Mouse (Mus musculus) thymus, adult 2 months (tissue): ENCODE measurements around the gene Psd4.

Experiments
- CTCF ChIP-seq: fragments of 200-500 bp; IDR thresholded peaks from 2 replicates; pipeline ENCODE4 v1.5.1; 2012; ENCODE audit warnings: mild to moderate bottlenecking, control low read depth, low read length, moderate library complexity, borderline replicate concordance; ENCODE audit not compliant: control insufficient read depth, poor library complexity, insufficient read depth; ENCODE audit errors: extremely low read depth
- POLR2A ChIP-seq: fragments of 200-500 bp; IDR thresholded peaks from 2 replicates; pipeline ENCODE4 v1.6.1; 2012; ENCODE audit warnings: mild to moderate bottlenecking, low read length, control low read depth, moderate library complexity; ENCODE audit not compliant: control insufficient read depth, poor library complexity, insufficient read depth; ENCODE audit errors: extremely low read depth

DNA sequence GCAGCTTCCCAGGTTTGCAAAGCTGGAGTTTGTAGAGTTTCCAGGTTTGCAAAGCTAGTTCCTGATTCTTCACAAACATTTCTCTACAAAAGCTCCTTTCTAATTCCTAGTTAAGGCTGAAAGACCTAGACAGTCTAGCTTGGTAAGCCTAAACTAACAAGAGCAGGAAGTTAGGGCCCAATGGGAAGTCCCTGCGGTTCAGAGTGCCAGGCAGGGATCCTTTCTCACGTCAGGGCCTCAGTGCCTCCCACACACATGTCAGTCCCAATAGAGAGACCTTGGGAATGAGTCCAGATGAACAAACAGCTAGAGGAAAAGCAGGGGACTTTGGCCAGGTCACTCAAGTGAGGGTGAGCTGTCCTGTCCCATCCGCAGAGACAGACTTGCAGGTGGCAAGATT lies 32.0 kb upstream of the Psd4 start:
- TF ChIP-seq CTCF (no peak), POLR2A (no peak)
